Mouse (Mus musculus) R1 (cell line): ENCODE measurements at regions not wholly inside any gene's neighbourhood (a gene's known extent, or its start where the extent isn't known, plus 50 kb on each side); places are given as distances from the start of the nearest gene placed in this dataset.
A peak's percentile ranks its signal among the peaks of the same experiment; 100 is the strongest.

ENCODE experiments used
- DNase-seq: peaks from one replicate; pipeline ENCODE4 v3.0.0-alpha.2; 2018; ENCODE audit warnings: low read depth, low spot score

DNA sequence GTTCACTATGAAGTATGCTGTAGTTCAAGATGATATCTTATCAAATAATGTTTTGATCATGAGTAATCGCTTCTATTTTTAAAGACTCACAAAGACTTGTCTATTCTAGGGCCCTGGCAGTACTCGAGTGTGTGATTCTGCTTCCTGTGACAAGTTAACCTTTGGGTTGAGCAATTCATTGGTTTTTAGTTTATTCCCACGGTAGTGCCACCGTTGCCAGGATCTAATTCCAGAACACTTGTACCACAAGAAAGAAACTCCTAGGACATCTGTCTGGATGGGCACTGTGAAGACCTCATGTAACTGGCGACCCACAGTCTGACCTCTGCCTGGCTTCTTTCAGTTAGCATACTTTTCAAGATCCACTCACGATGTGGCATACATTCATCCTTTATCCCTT is 134.7 kb upstream of the Mkln1 start:
- DNase-seq, result no peak

GRCm38 (mm10) chr6:31266441-31267040 is 132.0 kb upstream of the Mkln1 start:
- peak; percentile 54 for DNase-seq

DNA sequence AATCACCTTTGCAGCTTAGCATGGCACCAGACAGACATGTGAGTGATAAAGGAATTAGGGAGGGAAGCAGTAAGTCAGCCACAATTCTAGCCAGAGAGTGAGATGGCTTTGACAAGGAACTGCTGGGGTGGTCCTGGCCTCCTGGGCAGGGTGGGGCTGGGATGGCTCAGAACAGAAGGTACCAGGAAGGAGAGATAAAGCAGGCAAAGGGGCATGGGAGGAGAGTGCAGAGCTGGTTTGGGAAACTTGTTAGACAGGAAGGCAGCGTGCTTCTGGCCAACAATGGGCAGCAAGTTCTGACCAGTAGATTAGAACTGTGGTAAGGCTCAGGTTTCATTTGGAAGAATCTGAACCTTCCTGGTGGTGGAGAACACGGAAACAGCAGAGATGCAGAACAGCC is 130.5 kb upstream of the Mkln1 start:
- no peak for DNase-seq

GRCm38 (mm10) chr6:31273816-31274215 is 124.7 kb upstream of the Mkln1 start:
- no peak for DNase-seq

- DNase-seq, result peak; percentile 50
These were observed 124.3 kb upstream of the Mkln1 start for GRCm38 (mm10) chr6:31274236-31274635.

DNA sequence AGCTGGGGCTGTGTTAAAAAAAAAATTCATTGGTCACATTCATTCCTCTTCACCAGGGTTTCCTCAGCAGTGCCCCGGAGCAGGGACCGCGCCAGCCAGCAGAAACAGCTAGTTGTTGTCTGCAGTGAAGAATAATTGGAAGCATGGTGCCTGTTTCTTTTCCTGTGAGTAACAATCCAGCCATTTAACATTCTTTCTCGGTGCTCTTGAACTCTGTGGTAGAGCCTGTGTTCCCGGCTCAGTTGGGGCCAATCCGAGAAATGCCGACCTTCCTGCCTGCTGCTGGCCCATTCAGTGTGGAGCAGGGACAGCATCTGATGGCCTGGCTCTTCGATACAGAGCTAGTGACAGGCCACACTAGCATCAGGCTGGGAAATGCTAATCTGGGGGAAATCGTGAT is 120.7 kb upstream of the Mkln1 start:
- DNase-seq, result no peak

GRCm38 (mm10) chr6:31283973-31284372 is 114.6 kb upstream of the Mkln1 start:
- DNase-seq, result no peak

- peak; percentile 61 for DNase-seq
These were observed 114.1 kb upstream of the Mkln1 start for GRCm38 (mm10) chr6:31284390-31284789.

GRCm38 (mm10) chr6:31285064-31285463 is 113.5 kb upstream of the Mkln1 start:
- peak; percentile 61 for DNase-seq

- DNase-seq, result no peak
These were observed 112.4 kb upstream of the Mkln1 start for GRCm38 (mm10) chr6:31285981-31286737.

DNA sequence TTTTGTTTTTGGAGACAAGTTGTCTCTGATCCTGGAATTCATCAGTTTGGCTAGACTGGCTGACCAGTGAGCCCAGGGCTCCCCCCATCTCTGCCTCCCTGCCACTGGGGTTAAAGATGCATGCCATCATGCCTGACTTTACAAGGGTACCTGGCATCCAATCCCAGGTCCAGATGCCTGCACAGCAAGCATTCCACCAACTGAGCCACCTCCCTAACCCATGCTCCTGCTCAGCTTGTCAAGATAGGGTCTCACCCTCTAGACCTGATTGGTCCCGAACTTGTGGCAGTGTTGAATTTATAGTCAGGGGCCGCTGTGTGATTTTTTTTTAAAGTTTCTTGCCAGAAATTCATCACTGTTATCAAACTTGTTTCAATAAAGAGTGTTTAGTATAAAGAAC is 111.4 kb upstream of the Mkln1 start:
- DNase-seq, result no peak

- DNase-seq, result no peak
These were observed 110.8 kb upstream of the Mkln1 start for GRCm38 (mm10) chr6:31287686-31288085.

DNA sequence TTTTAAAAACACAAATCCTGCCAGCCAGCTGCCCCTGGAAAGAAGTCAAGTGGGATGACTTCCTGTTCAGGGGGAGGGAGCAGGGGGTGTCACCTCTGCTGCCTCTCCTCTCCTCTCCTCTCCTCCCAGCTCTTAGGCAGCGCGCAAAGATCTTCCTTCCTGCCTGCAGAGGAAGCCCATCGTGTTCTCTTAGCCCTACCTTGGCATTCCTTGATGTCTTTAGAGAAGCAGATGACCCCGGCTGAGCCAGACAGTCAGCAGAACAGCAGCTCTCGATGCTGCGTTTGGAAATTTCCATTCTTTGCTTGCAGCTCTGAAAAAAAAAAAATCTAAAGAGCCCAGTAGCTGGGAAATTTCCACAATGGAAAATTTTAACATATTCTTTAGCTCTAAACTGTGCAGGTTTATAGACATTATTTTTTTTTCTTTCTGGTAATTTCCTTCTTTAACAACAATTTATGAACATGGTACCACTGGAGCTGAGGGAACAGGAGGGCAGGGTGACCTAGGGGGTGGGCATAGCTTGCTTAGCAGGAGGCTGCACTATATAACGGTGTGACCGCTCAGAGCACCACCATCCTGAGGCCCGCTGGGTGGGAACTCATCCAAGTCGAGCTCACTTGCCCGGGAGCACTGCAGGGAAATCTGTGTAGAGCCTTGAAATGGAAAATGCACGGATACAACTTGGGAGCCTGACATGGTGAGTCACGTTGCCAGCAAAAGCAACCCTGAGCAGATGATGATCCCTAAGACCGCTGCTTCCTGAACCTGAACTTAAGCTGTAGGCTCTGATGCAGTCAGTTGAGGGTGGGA is 109.9 kb upstream of the Mkln1 start:
- peak; percentile 30 for DNase-seq

DNA sequence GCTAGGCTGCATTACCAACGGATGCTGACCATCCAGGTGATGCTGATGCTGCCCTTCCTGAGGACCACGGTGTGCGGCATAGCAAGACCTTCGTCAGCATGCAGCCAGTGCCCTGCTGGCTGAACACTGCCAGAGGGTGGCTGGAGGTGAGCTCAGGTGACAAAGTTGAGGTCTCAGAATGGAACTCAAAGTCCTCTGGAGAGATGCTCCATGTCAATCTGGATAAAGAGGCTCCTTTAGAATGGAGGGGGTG is 109.4 kb upstream of the Mkln1 start:
- no peak for DNase-seq

- DNase-seq, result no peak
These were observed 106.5 kb upstream of the Mkln1 start for GRCm38 (mm10) chr6:31292081-31292480.

GRCm38 (mm10) chr6:31293008-31293407 is 105.5 kb upstream of the Mkln1 start:
- DNase-seq, result peak; percentile 43

- DNase-seq, result no peak
These were observed 99.1 kb upstream of the Mkln1 start for GRCm38 (mm10) chr6:31299395-31299794.

GRCm38 (mm10) chr6:31305736-31306135 is 92.8 kb upstream of the Mkln1 start:
- no peak for DNase-seq

- peak; percentile 42 for DNase-seq
These were observed 91.4 kb upstream of the Mkln1 start for GRCm38 (mm10) chr6:31307047-31307633.

GRCm38 (mm10) chr6:31307899-31308298 is 90.6 kb upstream of the Mkln1 start:
- peak; percentile 57 for DNase-seq

DNA sequence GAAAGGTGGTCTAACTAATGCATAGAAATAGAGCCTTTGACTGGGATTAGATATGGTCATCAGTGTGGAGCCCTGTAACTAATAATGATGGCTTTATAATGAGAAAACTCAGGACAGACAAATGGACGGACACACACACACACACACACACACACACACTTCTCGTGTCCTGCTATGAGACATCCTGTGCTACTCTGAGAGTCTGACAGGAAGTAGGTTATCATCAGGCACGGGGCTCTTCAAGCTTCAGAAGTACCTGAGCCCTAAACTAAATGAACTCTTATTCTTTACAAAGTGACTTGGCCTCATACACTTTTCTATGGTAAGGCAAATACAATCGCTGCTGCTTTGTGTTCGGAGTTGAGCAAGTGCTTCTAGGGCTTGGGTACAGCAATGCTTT is 87.9 kb upstream of the Mkln1 start:
- DNase-seq, result no peak

- DNase-seq, result no peak
These were observed 84.6 kb upstream of the Mkln1 start for GRCm38 (mm10) chr6:31313869-31314470.
